Mouse (Mus musculus) forebrain, embryonic 11.5 days (tissue): Measurements from ENCODE around the gene Ralgapa1. TPM values are rescaled to one million over a fixed set of nuclear protein-coding genes. Genes with fewer than 3 reads are reported as not detected.

Experiments used
- ATAC-seq: fragments of 200-750 bp; cut with Nextera tagmentation; replicated peaks from 2 replicates; pipeline ENCODE4 v1.8.0; 2017; ENCODE audit warnings: moderate TSS enrichment; ENCODE audit not compliant: low FRiP score
- DNase-seq: peaks from one replicate; pipeline ENCODE4 v3.0.0-alpha.2; 2017; ENCODE audit warnings: low spot score
- H3K27ac ChIP-seq: fragments of 300-500 bp; sonication (generic); 2 replicates; pipeline ENCODE4 v1.5.1; 2014; ENCODE audit warnings: low read depth, low read length
- H3K27me3 ChIP-seq: fragments of 300-500 bp; sonication (generic); 2 replicates; pipeline ENCODE4 v1.6.1; 2014; ENCODE audit warnings: mild to moderate bottlenecking, low read length, mixed read lengths; ENCODE audit not compliant: control insufficient read depth, insufficient read depth
- H3K36me3 ChIP-seq: fragments of 300-500 bp; sonication (generic); 2 replicates; pipeline ENCODE4 v1.6.1; 2014; ENCODE audit warnings: mild to moderate bottlenecking, low read length, moderate library complexity, mixed read lengths; ENCODE audit not compliant: control insufficient read depth, insufficient read depth
- H3K4me1 ChIP-seq: fragments of 300-500 bp; sonication (generic); replicated peaks from 2 replicates; pipeline ENCODE4 v1.6.1; 2014; ENCODE audit warnings: low read length, mixed read lengths; ENCODE audit not compliant: control insufficient read depth, insufficient read depth
- H3K4me2 ChIP-seq: fragments of 300-500 bp; sonication (generic); 2 replicates; pipeline ENCODE4 v1.6.1; 2014; ENCODE audit warnings: low read depth, mild to moderate bottlenecking, low read length, moderate library complexity, mixed read lengths; ENCODE audit not compliant: severe bottlenecking
- H3K4me3 ChIP-seq: fragments of 300-500 bp; sonication (generic); 2 replicates; pipeline ENCODE4 v1.5.1; 2014; ENCODE audit warnings: low read depth, low read length
- H3K9ac ChIP-seq: fragments of 300-500 bp; sonication (generic); 2 replicates; pipeline ENCODE4 v1.6.1; 2014; ENCODE audit warnings: low read length
- H3K9me3 ChIP-seq: fragments of 300-500 bp; sonication (generic); 2 replicates; pipeline ENCODE4 v1.6.1; 2016; ENCODE audit warnings: low read length, mixed read lengths; ENCODE audit not compliant: control insufficient read depth
- WGBS: fragments of 180-500 bp; shearing (Covaris S2); extraction: QIAGEN DNeasy Blood & Tissue Kit; methylation state at CpG from one replicate; pipeline ENCODE4 v1.1.7; 2014; 5-methylcytosine and 5-hydroxymethylcytosine counted together
- polyA plus RNA-seq: library from polyadenylated mRNA; unstranded; fragments of >200 nt; fragmentation: Nextera tagmentation; extraction: Ambion mirVana; gene quantifications from 2 replicates; pipeline ENCODE4 v1.2.1, GENCODE M21; 2014

Ralgapa1 gene
- 17.9 and 19.9 TPM in 2 replicates for polyA plus RNA-seq

DNA sequence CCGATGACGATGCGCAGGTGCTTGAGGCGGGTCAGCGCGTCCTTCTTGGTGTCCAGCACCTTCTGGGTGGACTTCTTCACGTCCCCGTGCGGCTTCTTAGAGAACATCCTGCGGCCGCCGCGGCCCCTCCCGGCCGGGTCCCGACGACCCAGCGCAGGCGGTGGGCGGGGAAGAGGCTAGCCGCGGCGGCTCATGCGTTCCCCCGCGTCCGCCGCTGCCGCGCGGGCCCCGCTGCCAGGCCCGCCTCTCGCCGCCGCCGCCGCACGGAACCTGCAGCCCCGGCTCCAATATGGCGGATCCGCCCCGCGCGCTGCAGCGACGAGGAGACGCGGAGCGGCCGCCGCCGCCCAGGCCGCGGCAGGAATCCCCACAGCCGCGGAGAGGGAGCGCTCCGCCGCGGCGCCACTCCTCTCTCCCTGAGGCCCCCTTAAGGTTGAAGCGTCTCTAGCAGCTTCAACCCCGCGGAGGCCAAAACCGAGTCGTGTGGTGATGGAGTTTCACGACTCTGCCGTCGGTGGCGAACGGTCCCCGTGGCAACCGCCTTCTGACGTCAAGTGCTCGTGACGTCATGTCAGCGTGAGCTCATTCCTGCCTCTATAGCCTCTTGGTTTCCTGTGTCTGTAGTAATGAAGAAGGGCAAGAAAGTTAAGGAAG is at the start of gene Ralgapa1:
Gene Ralgapa1 (minus strand): TSS at position 507 of the 654 bp plus-strand sequence.
- H3K9ac ChIP-seq, result peak within 1 kb of the TSS; percentile 90
- DNase-seq (peak; percentile 95), ATAC-seq (peak; percentile 95)
- no peaks in the 10 kb centered on the region for H3K36me3 ChIP-seq
- H3K9me3 ChIP-seq, result no peaks in the 10 kb centered on the region
- peak within 1 kb of the TSS; percentile 81 for H3K4me2 ChIP-seq
- H3K4me3 ChIP-seq, result peak within 1 kb of the TSS; percentile 91
- peak within 1 kb of the TSS; percentile 90 for H3K27ac ChIP-seq
- WGBS, result 0% methylated on average over 72 of the region's 78 CpGs
- no peaks in the 10 kb centered on the region for H3K27me3 ChIP-seq
- no peaks in the 10 kb centered on the region for H3K4me1 ChIP-seq

DNA sequence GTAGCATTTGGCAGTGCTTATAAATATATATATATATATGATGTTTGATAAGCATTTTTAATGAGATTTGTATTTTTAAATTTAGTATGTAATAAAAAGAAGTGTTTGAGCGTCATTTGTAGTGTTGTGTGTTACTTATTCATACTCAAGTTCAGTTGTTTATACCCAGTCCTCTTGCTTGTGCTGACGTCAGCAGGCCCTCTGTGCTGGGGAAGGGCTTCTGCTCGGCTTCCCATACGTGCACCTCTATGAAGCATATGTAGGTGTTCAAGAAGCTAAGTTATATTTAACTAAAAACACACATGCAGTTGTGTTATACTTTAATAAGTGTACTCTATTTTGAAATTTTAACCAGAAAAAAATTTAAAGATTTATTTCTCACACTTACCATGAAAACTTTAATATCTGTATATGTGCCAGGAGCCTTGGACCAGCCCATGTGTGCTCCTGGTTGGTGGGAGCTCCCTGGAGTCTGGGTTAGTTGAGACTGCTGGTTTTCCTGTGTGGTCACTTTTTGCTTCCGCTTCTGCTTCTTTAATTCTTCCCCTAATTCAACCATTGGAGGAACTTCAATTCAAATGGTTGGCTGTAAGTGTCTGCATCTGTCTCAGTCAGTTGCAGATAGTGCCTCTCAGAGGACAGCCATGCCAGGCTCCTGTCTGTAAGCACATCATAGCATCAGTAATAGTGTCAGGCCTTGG is 48.8 kb upstream of the Ralgapa1 start:
- 92% methylated on average over 5 of the region's 5 CpGs for WGBS
- no peaks in the 10 kb centered on the region for H3K4me1 ChIP-seq
- H3K36me3 ChIP-seq, result no peaks in the 10 kb centered on the region; the same call in 1 of the 2 replicates
- no peak overlapping the region for H3K4me2 ChIP-seq
- ATAC-seq (no peak), DNase-seq (no peak)
- H3K9ac ChIP-seq, result no peak overlapping the region
- no peaks in the 10 kb centered on the region for H3K27me3 ChIP-seq
- H3K9me3 ChIP-seq, result no peaks in the 10 kb centered on the region; the same call in 1 of the 2 replicates
- no peak overlapping the region for H3K27ac ChIP-seq
- H3K4me3 ChIP-seq, result no peak overlapping the region

DNA sequence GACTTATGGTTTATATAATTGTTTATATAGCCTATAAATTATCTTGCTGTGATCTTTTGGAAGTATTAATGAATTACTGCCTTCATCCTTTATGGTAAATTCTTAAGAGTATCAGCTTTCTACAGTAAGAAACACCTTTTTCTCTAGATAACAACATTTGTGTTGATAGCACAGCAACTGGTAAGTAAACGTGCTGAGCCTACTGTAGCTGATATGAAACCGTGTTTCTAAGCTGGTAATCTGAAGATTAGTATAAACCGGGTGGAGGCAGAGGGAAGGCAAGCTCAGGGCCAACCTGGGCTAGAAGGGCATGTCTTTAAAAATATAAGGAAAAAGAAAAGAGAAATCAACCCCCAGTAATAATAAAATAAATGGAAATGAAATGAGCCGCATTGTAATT is 46.8 kb upstream of the Ralgapa1 start:
- Histone ChIP-seq H3K4me3 (no peak overlapping the region), H3K36me3 (no peaks in the 10 kb centered on the region; the same call in 1 of the 2 replicates), H3K4me1 (no peaks in the 10 kb centered on the region), H3K9ac (no peak overlapping the region), H3K4me2 (no peak overlapping the region), H3K27me3 (no peaks in the 10 kb centered on the region), H3K27ac (no peak overlapping the region), H3K9me3 (no peaks in the 10 kb centered on the region; the same call in 1 of the 2 replicates)
- 97% methylated on average over 4 of the region's 4 CpGs for WGBS
- ATAC-seq, result no peak
- no peak for DNase-seq

DNA sequence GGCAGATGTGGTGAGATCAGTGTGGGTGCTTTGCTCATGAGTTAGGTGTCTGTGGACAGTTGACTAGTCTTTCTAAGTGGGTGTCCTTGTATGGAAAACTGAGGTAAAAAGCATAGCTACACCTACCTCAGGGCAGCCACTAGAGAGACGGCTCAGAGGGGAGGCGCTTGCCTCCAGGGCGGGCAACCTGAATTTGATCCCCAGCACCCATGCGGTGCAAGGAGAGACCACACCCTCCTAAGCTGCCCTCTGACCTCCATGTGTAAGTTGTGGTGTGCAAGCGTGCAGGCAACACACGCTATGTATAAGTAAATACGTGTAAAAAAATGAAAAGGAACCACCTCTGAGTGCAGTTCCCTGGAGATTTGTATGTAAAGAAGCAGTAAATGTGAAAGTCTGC is 39.7 kb upstream of the Ralgapa1 start:
- H3K9me3 ChIP-seq, result peaks cover 8% of the 10 kb centered on the region
- no peak for ATAC-seq
- no peaks in the 10 kb centered on the region for H3K4me1 ChIP-seq
- no peak overlapping the region for H3K9ac ChIP-seq
- 94% methylated on average over 7 of the region's 7 CpGs for WGBS
- DNase-seq, result no peak
- no peak overlapping the region for H3K4me3 ChIP-seq
- no peak overlapping the region for H3K27ac ChIP-seq
- H3K4me2 ChIP-seq, result no peak overlapping the region
- H3K27me3 ChIP-seq, result no peaks in the 10 kb centered on the region
- peaks cover 7% of the 10 kb centered on the region; the same call in 1 of the 2 replicates for H3K36me3 ChIP-seq

DNA sequence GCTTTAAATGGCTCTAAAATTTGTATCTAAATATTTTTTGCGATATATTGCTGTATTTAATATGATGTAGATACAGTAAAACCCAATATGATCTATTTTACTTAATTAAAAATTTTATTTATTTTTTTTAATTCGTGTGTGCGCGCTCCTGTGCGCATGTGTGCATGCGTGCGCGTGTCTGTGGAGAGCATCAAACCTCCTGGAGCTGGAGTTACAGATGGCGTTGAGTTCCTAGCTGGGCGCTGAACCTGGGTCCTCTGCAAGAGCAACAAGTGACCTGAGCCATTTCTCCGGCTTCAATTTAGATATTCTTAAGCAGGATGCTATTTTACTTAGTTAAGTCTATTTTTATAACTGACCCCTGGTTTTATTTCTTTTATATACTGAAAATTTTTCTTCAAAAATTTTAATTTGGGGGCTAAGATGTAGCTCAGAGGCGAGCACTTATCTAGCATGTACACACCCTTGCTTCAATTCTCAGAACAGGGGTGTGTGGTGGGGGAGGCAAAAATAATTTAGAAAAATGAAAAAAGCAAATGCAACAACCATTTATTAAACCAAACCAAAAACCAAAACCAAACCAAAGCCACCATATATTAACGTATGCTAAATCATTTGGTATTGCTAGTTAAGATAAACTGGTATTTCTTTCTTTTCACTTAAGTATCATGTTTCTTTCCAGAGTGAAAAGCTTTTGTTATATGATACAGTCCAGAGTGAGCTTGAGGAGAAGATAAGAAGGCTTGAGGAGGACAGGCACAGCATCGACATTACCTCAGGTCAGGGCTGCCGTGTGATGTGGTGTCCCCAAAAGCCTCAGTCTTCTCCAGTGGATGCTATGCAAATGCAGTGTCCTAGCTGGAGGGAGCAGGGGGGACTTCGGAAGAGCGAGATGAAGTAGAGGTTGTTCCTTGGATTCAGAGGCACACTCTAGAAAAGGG is 38.7 kb upstream of the Ralgapa1 start:
- ATAC-seq, result no peak
- H3K27ac ChIP-seq, result no peak overlapping the region
- H3K36me3 ChIP-seq, result peaks cover 7% of the 10 kb centered on the region; the same call in 1 of the 2 replicates
- H3K4me2 ChIP-seq, result no peak overlapping the region
- H3K4me3 ChIP-seq, result no peak overlapping the region
- no peak overlapping the region for H3K9ac ChIP-seq
- WGBS, result 93% methylated on average over 17 of the region's 17 CpGs
- no peaks in the 10 kb centered on the region for H3K27me3 ChIP-seq
- H3K9me3 ChIP-seq, result peaks cover 8% of the 10 kb centered on the region
- H3K4me1 ChIP-seq, result no peaks in the 10 kb centered on the region
- no peak for DNase-seq

DNA sequence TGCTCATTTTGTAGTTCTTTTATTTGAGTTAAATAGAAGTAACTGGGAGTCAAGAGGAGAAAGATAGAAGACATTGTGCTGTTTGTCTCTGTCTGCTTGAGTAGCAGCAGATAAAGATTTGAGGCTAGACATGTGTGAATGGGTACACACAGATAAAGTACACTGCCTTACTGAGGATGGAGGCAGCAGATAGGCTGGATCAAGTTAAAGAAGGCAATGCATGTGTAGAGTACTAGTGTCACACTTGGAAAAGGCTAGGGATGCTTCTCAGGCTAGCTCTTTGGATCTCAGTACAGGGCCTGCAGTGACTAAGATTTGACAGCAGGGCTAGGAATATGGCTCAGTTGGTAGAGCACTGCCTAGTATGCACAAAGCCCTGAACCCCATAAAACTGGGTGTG is 29.7 kb upstream of the Ralgapa1 start:
- no peak overlapping the region for H3K4me3 ChIP-seq
- no peaks in the 10 kb centered on the region; the same call in 1 of the 2 replicates for H3K36me3 ChIP-seq
- H3K4me1 ChIP-seq, result no peaks in the 10 kb centered on the region
- ATAC-seq, result no peak
- no peaks in the 10 kb centered on the region for H3K9me3 ChIP-seq
- H3K4me2 ChIP-seq, result no peak overlapping the region
- DNase-seq, result no peak
- H3K9ac ChIP-seq, result no peak overlapping the region
- no peaks in the 10 kb centered on the region for H3K27me3 ChIP-seq
- no peak overlapping the region for H3K27ac ChIP-seq

DNA sequence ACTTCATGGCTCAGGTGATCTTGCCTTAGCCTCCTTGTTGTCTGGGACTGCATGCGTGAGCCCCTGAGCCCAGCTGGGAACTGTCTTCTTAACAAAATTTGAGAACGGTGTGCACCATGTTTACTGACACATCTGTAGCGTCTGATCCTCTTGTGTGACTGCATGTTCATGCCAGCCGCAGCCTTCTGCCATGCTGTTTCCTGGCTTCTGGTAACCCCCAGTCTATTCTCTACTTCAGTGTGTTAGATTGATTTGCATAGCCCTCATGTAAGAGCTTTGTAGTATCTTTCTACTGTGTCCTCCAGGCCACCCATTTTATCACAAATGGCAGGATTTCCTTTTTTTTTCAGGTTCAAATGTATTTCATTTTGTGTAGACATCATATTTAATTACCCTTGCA is 26.9 kb upstream of the Ralgapa1 start:
- H3K4me2 ChIP-seq, result no peak overlapping the region
- ATAC-seq (no peak), DNase-seq (no peak)
- H3K27me3 ChIP-seq, result no peaks in the 10 kb centered on the region
- no peaks in the 10 kb centered on the region for H3K4me1 ChIP-seq
- H3K27ac ChIP-seq, result no peak overlapping the region
- H3K9me3 ChIP-seq, result no peaks in the 10 kb centered on the region
- no peak overlapping the region for H3K9ac ChIP-seq
- H3K36me3 ChIP-seq, result no peaks in the 10 kb centered on the region
- WGBS, result 94% methylated on average over 4 of the region's 4 CpGs
- no peak overlapping the region for H3K4me3 ChIP-seq

DNA sequence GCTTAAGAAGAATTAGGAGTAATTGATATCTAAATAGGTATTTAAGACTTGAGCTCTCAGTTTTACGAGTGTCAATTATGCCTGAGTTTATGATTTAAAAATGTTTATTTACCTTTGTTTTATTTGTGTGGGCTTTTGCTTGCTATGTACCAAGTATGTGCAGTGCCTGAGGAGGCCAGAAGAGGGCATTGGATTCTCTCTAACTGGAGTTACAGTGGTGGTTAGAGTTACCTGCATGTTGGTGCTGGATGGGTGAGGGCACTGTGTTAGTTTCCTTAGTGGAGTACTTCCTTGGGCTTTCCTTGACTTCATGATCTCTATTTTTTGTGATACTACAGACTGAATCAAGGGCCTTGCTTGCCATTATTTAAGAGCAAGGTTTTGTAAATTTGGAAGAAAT is 25.8 kb upstream of the Ralgapa1 start:
- H3K9me3 ChIP-seq, result no peaks in the 10 kb centered on the region
- H3K4me2 ChIP-seq, result no peak overlapping the region
- 82% methylated on average over 1 of the region's 1 CpGs for WGBS
- no peak overlapping the region for H3K27ac ChIP-seq
- no peaks in the 10 kb centered on the region for H3K36me3 ChIP-seq
- H3K9ac ChIP-seq, result no peak overlapping the region
- no peak overlapping the region for H3K4me3 ChIP-seq
- no peaks in the 10 kb centered on the region for H3K27me3 ChIP-seq
- ATAC-seq, result no peak; the same call in 1 of the 2 replicates
- DNase-seq, result peak; percentile 60
- H3K4me1 ChIP-seq, result no peaks in the 10 kb centered on the region
